ENCODE assay signal across 24 mouse cellular contexts in genomic region chr1:89878496-89878895, GRCm38 (mm10). TPM values are rescaled to one million over a fixed set of nuclear protein-coding genes. Genes with fewer than 3 reads are reported as not detected.
DNase-seq lines count a peak whose midpoint lies in the region; ATAC-seq and TF ChIP-seq lines count a peak whose summit lies in the region.
"Had no signal": no experiment of that assay in that cellular context is flagged by ENCODE, and none has a peak within 500 bp of the region (broad histone marks: within the 10 kb centered on the region; RNA-seq: fewer than 3 reads in every experiment).

No protein-coding gene starts in this region.

- no peak overlapping the region for H3K4me3 ChIP-seq in kidney, adult 2 months (ENCODE audit: insufficient read depth, low read depth, low read length)
- H3K4me3 ChIP-seq in heart, embryonic 11.5 days (ENCODE audit: low read depth, low read length): no peak overlapping the region
- H3K4me3 ChIP-seq: forebrain, embryonic 12.5 days; limb, embryonic 13.5 days; liver, embryonic 13.5 days; midbrain, embryonic 10.5 days had no signal

- peak; percentile 64 for ATAC-seq in cerebellum, adult (ENCODE audit: insufficient number of reproducible peaks, low FRiP score, low TSS enrichment)
- no peak for ATAC-seq in heart, embryonic 11.5 days (replicated peaks; ENCODE audit: insufficient number of reproducible peaks, low FRiP score, low TSS enrichment)

- no peaks in the 10 kb centered on the region for H3K9me3 ChIP-seq in heart, embryonic 11.5 days (replicated peaks; ENCODE audit: control insufficient read depth, low read length)
- H3K9me3 ChIP-seq: limb, embryonic 13.5 days; liver, embryonic 13.5 days had no signal

- 60% methylated on average over 11 of the region's 11 CpGs for whole genome bisulfite sequencing in kidney, adult 2 months
- 80% methylated on average over 11 of the region's 11 CpGs for WGBS in heart, embryonic 11.5 days (ENCODE audit: insufficient replicate concordance)

- H3K9ac ChIP-seq in heart, embryonic 11.5 days (ENCODE audit: low read depth, low read length): no peak overlapping the region
- H3K9ac ChIP-seq: forebrain, embryonic 12.5 days; limb, embryonic 13.5 days; liver, embryonic 13.5 days; lung, embryonic 14.5 days had no signal

- H3K4me2 ChIP-seq in heart, embryonic 11.5 days: no peak overlapping the region
- H3K4me2 ChIP-seq: forebrain, embryonic 12.5 days; limb, embryonic 13.5 days; liver, embryonic 13.5 days; lung, embryonic 14.5 days had no signal

- TF ChIP-seq POLR2A in kidney, adult 2 months (IDR thresholded peaks at IDR 0.05; ENCODE audit: low read depth, low read length): no peak

- no peak for TF ChIP-seq CTCF in kidney, adult 2 months (conservative IDR thresholded peaks at IDR 0.05; ENCODE audit: insufficient read depth, insufficient read length, low read depth, low read length)

- H3K4me1 ChIP-seq in kidney, adult 2 months (ENCODE audit: control insufficient read depth, insufficient read depth, low read length): no peaks in the 10 kb centered on the region
- no peaks in the 10 kb centered on the region for H3K4me1 ChIP-seq in heart, embryonic 11.5 days (ENCODE audit: control insufficient read depth, insufficient read depth, low read length)
- H3K4me1 ChIP-seq: liver, embryonic 13.5 days had no signal

- no peak for DNase-seq in cerebellum, postnatal 4 days (ENCODE audit: low spot score in 2 of 2)
- DNase-seq in R1 (ENCODE audit: low read depth, low spot score): peak; percentile 45
- DNase-seq in cerebellum, adult 8-10 months: peak; percentile 28
- peak; percentile 29 for DNase-seq in telencephalon, adult 2 months (ENCODE audit: low read depth, low spot score)
- no peak for DNase-seq in kidney, adult 2 months
- no peak for DNase-seq in left cerebral cortex, postnatal 36 days (ENCODE audit: low spot score in 2 of 2)
- DNase-seq: adrenal gland, postnatal 14 days; gastrocnemius, postnatal 10 days; heart, adult 11 months; heart, postnatal 36 days; kidney, adult 18-20 months; kidney, postnatal 14 days; liver, embryonic 13.5 days; lung, embryonic 14.5 days; retina, postnatal 1 day had no signal

- no peak overlapping the region for H3K27ac ChIP-seq in kidney, adult 2 months (ENCODE audit: insufficient read depth, low read depth, low read length)
- no peak overlapping the region for H3K27ac ChIP-seq in heart, embryonic 11.5 days (ENCODE audit: low read depth, low read length)
- H3K27ac ChIP-seq: forebrain, embryonic 12.5 days; limb, embryonic 13.5 days; liver, embryonic 13.5 days; macrophage; midbrain, embryonic 10.5 days had no signal

- H3K36me3 ChIP-seq in kidney, adult 2 months (ENCODE audit: control insufficient read depth, insufficient read depth, low read length): no peaks in the 10 kb centered on the region
- H3K36me3 ChIP-seq in heart, embryonic 11.5 days (ENCODE audit: control insufficient read depth, insufficient read depth, low read length): no peaks in the 10 kb centered on the region
- H3K36me3 ChIP-seq: liver, embryonic 13.5 days had no signal

- H3K27me3 ChIP-seq in kidney, adult 2 months (replicated peaks; ENCODE audit: control insufficient read depth, insufficient read depth, low read length): no peaks in the 10 kb centered on the region
- no peaks in the 10 kb centered on the region for H3K27me3 ChIP-seq in heart, embryonic 11.5 days (ENCODE audit: control insufficient read depth, insufficient read depth, low read length)
- H3K27me3 ChIP-seq: limb, embryonic 13.5 days; liver, embryonic 13.5 days had no signal

- intact Hi-C loops in left cerebral cortex, postnatal 36 days (cut with DNase I): no loop called here

RNA-seq across cellular contexts. Expression of gene Gbx2, which starts 52.5 kb away (rescaled TPM):
- not detected in 2 replicates for polyA plus RNA-seq in kidney, adult 2 months (2012; rRNA removed)
- 0.17 and 0.39 TPM in 2 replicates for polyA plus RNA-seq in heart, embryonic 11.5 days (2014; fragmentation: Nextera tagmentation; extraction: Ambion mirVana)
- total RNA-seq in left cerebral cortex, postnatal 36 days (2021): under 1 TPM in 1 of 2 experiments, not detected in 1; 0.45 TPM
- total RNA-seq: adrenal gland, postnatal 14 days; gastrocnemius, postnatal 10 days; heart, postnatal 36 days; neutrophil, adult 5-6 weeks had no signal
- polyA plus RNA-seq: frontal cortex, adult 2 months; stomach, embryonic 16.5 days had no signal

Comparison
In these comparisons a context has a peak if more than half of its experiments do, and no peak if none do; other contexts are left out.
1. DNase-seq: peak in R1 (single experiment), cerebellum, adult 8-10 months (single experiment) and telencephalon, adult 2 months (single experiment); none in cerebellum, postnatal 4 days (0 of 2), kidney, adult 2 months (single experiment) and left cerebral cortex, postnatal 36 days (0 of 2).